Mouse (Mus musculus) testis, adult 2 months (tissue): Measurements from ENCODE around the gene Rhov.

ENCODE experiments used
- CTCF ChIP-seq: fragments of 200-500 bp; IDR thresholded peaks from 2 replicates; pipeline ENCODE4 v1.5.1; 2012; ENCODE audit warnings: low read depth, mild to moderate bottlenecking, inconsistent platforms, low read length, moderate library complexity; ENCODE audit not compliant: control insufficient read depth, insufficient read depth, insufficient replicate concordance
- POLR2A ChIP-seq: fragments of 200-500 bp; IDR thresholded peaks from 2 replicates; pipeline ENCODE4 v1.6.1; 2012; ENCODE audit warnings: low read depth, mild to moderate bottlenecking, inconsistent platforms, low read length, moderate library complexity; ENCODE audit not compliant: control insufficient read depth

DNA sequence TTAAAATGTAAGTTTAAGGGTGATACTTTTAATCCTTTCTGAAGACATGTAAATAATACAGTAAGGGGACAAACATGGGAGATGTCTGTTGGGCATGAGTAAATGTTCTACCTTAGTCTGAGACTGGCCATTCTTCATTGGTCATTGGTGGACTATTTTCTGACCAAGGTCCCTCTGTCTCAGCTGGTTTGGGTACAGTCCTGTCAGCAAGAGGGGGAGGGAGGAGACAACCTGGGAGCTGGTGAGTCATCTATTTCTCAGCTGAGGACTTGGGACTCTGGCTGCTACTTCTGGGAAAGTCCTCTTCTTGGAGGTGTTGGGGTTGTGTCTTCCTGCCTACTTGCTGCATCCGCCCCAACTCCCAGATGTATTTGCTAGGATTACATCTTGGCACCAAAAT lies 3.1 kb upstream of the Rhov start:
- TF ChIP-seq POLR2A (no peak), CTCF (no peak)
